In genomic region chr10:116207987-116208726, GRCm38 (mm10) we compare ENCODE assay signal across 8 mouse cellular contexts.
DNase-seq lines count a peak whose midpoint lies in the region; ATAC-seq and TF ChIP-seq lines count a peak whose summit lies in the region.

No protein-coding gene starts in this region.

- H3K36me3 ChIP-seq in spleen, adult 2 months (ENCODE audit: control insufficient read depth, insufficient read depth, low read length), result no peaks in the 10 kb centered on the region
- no peaks in the 10 kb centered on the region for H3K36me3 ChIP-seq in liver, embryonic 12.5 days
- H3K36me3 ChIP-seq in neural tube, embryonic 12.5 days, result no peaks in the 10 kb centered on the region

- no peak for DNase-seq in spleen, adult 2 months (ENCODE audit: low read depth in 1 of 2, low spot score in 2 of 2)
- DNase-seq in spleen, adult 12 weeks (ENCODE audit: low spot score), result no peak
- peak; percentile 49 for DNase-seq in c-Kit-positive CD71-negative TER-119-negative erythroid progenitor cells, embryonic 14.5 days (ENCODE audit: low read depth)
- DNase-seq in forelimb bud, embryonic 11.5 days (ENCODE audit: low read depth, low spot score), result peak; percentile 68
- DNase-seq in kidney, adult 18-20 months, result peak; percentile 62
- no peak for DNase-seq in urinary bladder, adult 2 months (ENCODE audit: low spot score)

- H3K9me3 ChIP-seq in liver, embryonic 12.5 days (replicated peaks), result no peaks in the 10 kb centered on the region
- H3K9me3 ChIP-seq in neural tube, embryonic 12.5 days, result no peaks in the 10 kb centered on the region

- no peak for ATAC-seq in liver, embryonic 12.5 days
- ATAC-seq in neural tube, embryonic 12.5 days (ENCODE audit: low FRiP score, low read depth), result no peak

- H3K4me2 ChIP-seq in liver, embryonic 12.5 days, result peak overlapping the region; percentile 56
- peak overlapping the region; percentile 44; the same call in 1 of the 2 replicates for H3K4me2 ChIP-seq in neural tube, embryonic 12.5 days (replicated peaks)

- H3K9ac ChIP-seq in liver, embryonic 12.5 days, result no peak overlapping the region
- no peak overlapping the region for H3K9ac ChIP-seq in neural tube, embryonic 12.5 days

- TF ChIP-seq POLR2A in spleen, adult 2 months (IDR thresholded peaks at IDR 0.05; ENCODE audit: low read depth, low read length), result no peak

- H3K4me3 ChIP-seq in spleen, adult 2 months (ENCODE audit: extremely low read depth, insufficient read depth, insufficient read length), result no peak overlapping the region
- H3K4me3 ChIP-seq in liver, embryonic 12.5 days, result no peak overlapping the region
- no peak overlapping the region for H3K4me3 ChIP-seq in neural tube, embryonic 12.5 days

- no peaks in the 10 kb centered on the region for H3K27me3 ChIP-seq in spleen, adult 2 months (ENCODE audit: control insufficient read depth, insufficient read depth, low read length)
- H3K27me3 ChIP-seq in liver, embryonic 12.5 days (replicated peaks), result no peaks in the 10 kb centered on the region
- H3K27me3 ChIP-seq in neural tube, embryonic 12.5 days (replicated peaks), result no peaks in the 10 kb centered on the region

- H3K27ac ChIP-seq in spleen, adult 2 months (ENCODE audit: insufficient read depth, low read length), result no peak overlapping the region
- H3K27ac ChIP-seq in liver, embryonic 12.5 days, result no peak overlapping the region
- no peak overlapping the region for H3K27ac ChIP-seq in neural tube, embryonic 12.5 days

- peak; percentile 59; the same call in 1 of the 2 replicates for TF ChIP-seq CTCF in spleen, adult 2 months (IDR thresholded peaks at IDR 0.05; ENCODE audit: extremely low read depth, insufficient read depth, insufficient read length, insufficient replicate concordance)

- H3K4me1 ChIP-seq in spleen, adult 2 months (ENCODE audit: control insufficient read depth, insufficient read depth, insufficient read length), result no peaks in the 10 kb centered on the region
- H3K4me1 ChIP-seq in liver, embryonic 12.5 days, result peaks cover 24% of the 10 kb centered on the region
- no peaks in the 10 kb centered on the region for H3K4me1 ChIP-seq in neural tube, embryonic 12.5 days

- 16% methylated on average over 9 of the region's 9 CpGs for WGBS in spleen, adult 2 months
- 5% methylated on average over 9 of the region's 9 CpGs for WGBS in liver, embryonic 12.5 days (ENCODE audit: insufficient replicate concordance)
- 24% methylated on average over 9 of the region's 9 CpGs for WGBS in neural tube, embryonic 12.5 days

Comparison
In these comparisons a context has a peak if more than half of its experiments do, and no peak if none do; other contexts are left out.
1. DNase-seq: peak in c-Kit-positive CD71-negative TER-119-negative erythroid progenitor cells, embryonic 14.5 days (single experiment), forelimb bud, embryonic 11.5 days (single experiment) and kidney, adult 18-20 months (single experiment); none in spleen, adult 2 months (0 of 2), spleen, adult 12 weeks (single experiment) and urinary bladder, adult 2 months (single experiment).